Mouse (Mus musculus): ENCODE measurements around the gene Tbkbp1. TPM values are rescaled to one million over a fixed set of nuclear protein-coding genes. Genes with fewer than 3 reads are reported as not detected.

Gene Tbkbp1
- polyA plus RNA-seq, 1 experiment: 16.6 TPM

DNA sequence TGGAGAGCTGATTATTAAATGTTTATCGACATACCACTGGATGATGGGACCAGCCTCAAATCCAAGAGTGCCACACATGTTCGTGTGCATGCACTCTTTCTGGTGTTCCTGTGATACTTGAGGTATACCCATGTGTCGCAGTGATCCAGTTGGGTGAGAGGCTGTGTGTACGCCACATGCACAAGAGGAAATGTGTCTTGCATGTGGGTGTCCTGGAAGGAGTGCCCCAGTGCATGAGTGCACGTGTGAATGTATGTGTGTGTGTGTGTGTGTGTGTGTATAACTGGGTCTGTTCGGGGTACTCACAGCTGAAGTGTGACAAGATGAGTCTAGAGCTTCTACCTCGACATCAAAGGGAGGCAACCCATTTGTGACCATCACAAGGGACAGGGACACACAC lies 21.0 kb downstream of the Tbkbp1 start:
- H3K4me3 ChIP-seq (replicated peaks; ENCODE audit: control insufficient read depth, low read depth, low read length): no peak overlapping the region
- no peak for TF ChIP-seq POLR2A (IDR thresholded peaks at IDR 0.05; ENCODE audit: borderline replicate concordance, control insufficient read depth, low read depth, low read length)
- no peak for TF ChIP-seq CTCF (IDR thresholded peaks at IDR 0.05; ENCODE audit: control insufficient read depth, insufficient read depth, low read length)
- no peak overlapping the region for H3K27ac ChIP-seq (ENCODE audit: control insufficient read depth, insufficient read depth, low read depth, low read length, poor library complexity)
- H3K4me1 ChIP-seq (ENCODE audit: control insufficient read depth, insufficient read depth, low read length): no peaks in the 10 kb centered on the region
- WGBS: 59% methylated on average over 7 of the region's 7 CpGs

GRCm38 (mm10) chr11:97128956-97129355 lies 22.3 kb downstream of the Tbkbp1 start:
- 13% methylated on average over 3 of the region's 3 CpGs for WGBS
- no peaks in the 10 kb centered on the region for H3K4me1 ChIP-seq (ENCODE audit: control insufficient read depth, insufficient read depth, low read length)
- TF ChIP-seq CTCF (IDR thresholded peaks at IDR 0.05; ENCODE audit: control insufficient read depth, insufficient read depth, low read length): no peak
- TF ChIP-seq POLR2A (IDR thresholded peaks at IDR 0.05; ENCODE audit: borderline replicate concordance, control insufficient read depth, low read depth, low read length): no peak
- H3K4me3 ChIP-seq (replicated peaks; ENCODE audit: control insufficient read depth, low read depth, low read length): no peak overlapping the region
- no peak overlapping the region for H3K27ac ChIP-seq (ENCODE audit: control insufficient read depth, insufficient read depth, low read depth, low read length, poor library complexity)

DNA sequence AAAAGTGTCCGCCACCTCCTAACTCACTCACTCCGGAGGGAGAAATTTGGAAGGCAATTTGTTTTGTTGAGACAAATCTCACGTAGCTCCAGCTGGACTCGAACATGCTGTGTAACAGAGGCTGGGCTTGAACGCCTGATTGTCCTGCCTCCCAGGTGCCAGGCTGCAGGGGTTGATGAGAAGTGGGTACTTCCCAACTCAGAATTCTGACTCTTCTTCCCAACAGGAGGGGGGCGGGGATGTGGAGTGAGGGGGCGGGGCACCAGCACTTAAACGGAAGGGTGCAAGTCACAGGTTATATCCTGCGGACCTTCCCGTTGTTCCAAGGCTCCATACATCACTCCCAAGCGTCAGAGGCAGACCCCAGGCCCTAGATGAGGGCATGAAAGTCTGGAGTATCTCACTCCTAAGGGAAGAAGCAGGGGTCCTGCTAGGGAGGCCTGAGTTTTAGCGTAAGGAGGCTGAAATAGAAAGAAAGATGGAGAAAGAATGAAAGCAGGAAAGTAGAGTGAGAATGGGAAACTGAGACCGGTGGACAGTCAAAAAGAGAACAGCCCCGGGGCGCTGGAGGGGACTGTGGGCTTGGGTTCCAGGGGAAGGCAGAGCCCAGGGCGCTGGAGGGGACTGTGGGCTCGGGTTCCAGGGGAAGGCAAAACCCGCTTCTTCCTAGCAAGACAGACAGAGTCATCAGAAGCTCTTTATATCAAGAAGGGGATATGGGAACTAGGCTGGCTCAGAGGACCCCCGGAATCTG lies 23.6 kb downstream of the Tbkbp1 start:
- Histone ChIP-seq H3K4me1 (ENCODE audit: control insufficient read depth, insufficient read depth, low read length) (no peaks in the 10 kb centered on the region), H3K27ac (ENCODE audit: control insufficient read depth, insufficient read depth, low read depth, low read length, poor library complexity) (no peak overlapping the region; the same call in 1 of the 2 replicates), H3K4me3 (replicated peaks; ENCODE audit: control insufficient read depth, low read depth, low read length) (peak overlapping the region; percentile 40)
- TF ChIP-seq POLR2A (IDR thresholded peaks at IDR 0.05; ENCODE audit: borderline replicate concordance, control insufficient read depth, low read depth, low read length) (no peak), CTCF (IDR thresholded peaks at IDR 0.05; ENCODE audit: control insufficient read depth, insufficient read depth, low read length) (no peak)
- WGBS: 39% methylated on average over 19 of the region's 19 CpGs

GRCm38 (mm10) chr11:97126645-97127468 lies 24.4 kb downstream of the Tbkbp1 start:
- Histone ChIP-seq H3K4me1 (ENCODE audit: control insufficient read depth, insufficient read depth, low read length) (no peaks in the 10 kb centered on the region; the same call in 1 of the 2 replicates), H3K4me3 (replicated peaks; ENCODE audit: control insufficient read depth, low read depth, low read length) (peak overlapping the region; percentile 40), H3K27ac (ENCODE audit: control insufficient read depth, insufficient read depth, low read depth, low read length, poor library complexity) (peak overlapping the region; percentile 43)
- TF ChIP-seq POLR2A (IDR thresholded peaks at IDR 0.05; ENCODE audit: borderline replicate concordance, control insufficient read depth, low read depth, low read length) (peak; percentile 23; the same call in 1 of the 2 replicates), CTCF (IDR thresholded peaks at IDR 0.05; ENCODE audit: control insufficient read depth, insufficient read depth, low read length) (no peak)
- WGBS: 3% methylated on average over 32 of the region's 32 CpGs

GRCm38 (mm10) chr11:97124266-97125036 lies 26.8 kb downstream of the Tbkbp1 start:
- no peak for TF ChIP-seq POLR2A (IDR thresholded peaks at IDR 0.05; ENCODE audit: borderline replicate concordance, control insufficient read depth, low read depth, low read length)
- no peak for TF ChIP-seq CTCF (IDR thresholded peaks at IDR 0.05; ENCODE audit: control insufficient read depth, insufficient read depth, low read length)
- H3K4me3 ChIP-seq (replicated peaks; ENCODE audit: control insufficient read depth, low read depth, low read length): no peak overlapping the region
- no peak overlapping the region for H3K27ac ChIP-seq (ENCODE audit: control insufficient read depth, insufficient read depth, low read depth, low read length, poor library complexity)
- 77% methylated on average over 10 of the region's 10 CpGs for WGBS
- no peaks in the 10 kb centered on the region; the same call in 1 of the 2 replicates for H3K4me1 ChIP-seq (ENCODE audit: control insufficient read depth, insufficient read depth, low read length)

DNA sequence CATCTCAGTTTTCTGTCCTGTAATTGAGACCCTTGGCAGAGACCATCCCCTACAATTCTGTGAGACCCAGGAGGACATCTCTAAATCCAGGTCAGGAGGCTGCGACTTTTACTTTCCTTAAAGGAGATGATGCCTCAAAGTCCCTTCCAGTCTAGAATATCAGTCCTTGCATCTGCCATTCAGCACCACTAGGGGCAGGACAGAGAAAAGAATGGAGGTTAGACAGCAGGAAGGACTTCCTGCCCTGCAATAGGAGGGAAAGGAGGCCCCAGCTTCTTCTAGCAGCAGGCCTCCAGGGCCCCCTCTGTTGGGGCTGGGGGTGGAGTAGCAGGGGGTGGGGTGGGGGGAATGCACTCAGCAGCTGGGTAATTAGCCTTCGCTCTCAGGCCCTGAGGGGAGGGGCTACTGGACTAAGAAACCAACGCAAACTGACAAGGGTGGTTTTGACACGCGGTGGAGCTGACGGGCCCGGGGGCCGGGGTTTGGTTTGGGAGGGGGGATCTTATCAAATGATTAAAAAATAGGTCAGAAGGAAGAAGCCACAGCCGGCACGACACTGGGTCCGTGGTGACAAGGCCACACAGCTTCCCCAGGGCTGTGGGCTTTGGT lies 27.9 kb downstream of the Tbkbp1 start:
- Histone ChIP-seq H3K27ac (ENCODE audit: control insufficient read depth, insufficient read depth, low read depth, low read length, poor library complexity) (no peak overlapping the region), H3K4me3 (replicated peaks; ENCODE audit: control insufficient read depth, low read depth, low read length) (no peak overlapping the region), H3K4me1 (ENCODE audit: control insufficient read depth, insufficient read depth, low read length) (no peaks in the 10 kb centered on the region; the same call in 1 of the 2 replicates)
- TF ChIP-seq CTCF (IDR thresholded peaks at IDR 0.05; ENCODE audit: control insufficient read depth, insufficient read depth, low read length): peak; percentile 18; the same call in 1 of the 2 replicates
- TF ChIP-seq POLR2A (IDR thresholded peaks at IDR 0.05; ENCODE audit: borderline replicate concordance, control insufficient read depth, low read depth, low read length): no peak
- WGBS: 39% methylated on average over 11 of the region's 11 CpGs

DNA sequence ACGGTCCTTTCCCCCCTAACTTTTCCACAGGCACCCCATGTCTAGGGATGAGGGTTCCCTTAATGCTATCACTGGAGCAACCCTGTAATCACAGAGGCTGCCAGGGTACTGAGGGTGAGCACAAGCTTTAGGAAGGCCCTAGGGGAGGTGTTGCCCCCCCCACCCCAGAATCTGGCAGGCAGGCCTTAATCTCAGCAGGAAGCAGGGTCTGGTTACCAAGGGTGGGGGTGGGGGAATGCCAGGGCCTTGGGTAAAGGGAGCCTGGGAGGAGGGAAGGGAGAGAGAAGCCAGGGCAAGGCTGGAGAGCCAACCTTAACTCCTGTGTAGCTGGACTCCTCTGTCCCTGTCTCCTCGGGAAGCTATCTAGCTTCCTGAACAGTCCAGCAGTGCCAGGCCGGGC lies 30.7 kb downstream of the Tbkbp1 start:
- WGBS: 69% methylated on average over 3 of the region's 3 CpGs
- Histone ChIP-seq H3K4me3 (replicated peaks; ENCODE audit: control insufficient read depth, low read depth, low read length) (no peak overlapping the region), H3K4me1 (ENCODE audit: control insufficient read depth, insufficient read depth, low read length) (no peaks in the 10 kb centered on the region; the same call in 1 of the 2 replicates), H3K27ac (ENCODE audit: control insufficient read depth, insufficient read depth, low read depth, low read length, poor library complexity) (no peak overlapping the region)
- TF ChIP-seq POLR2A (IDR thresholded peaks at IDR 0.05; ENCODE audit: borderline replicate concordance, control insufficient read depth, low read depth, low read length): no peak
- no peak for TF ChIP-seq CTCF (IDR thresholded peaks at IDR 0.05; ENCODE audit: control insufficient read depth, insufficient read depth, low read length)
